Mouse (Mus musculus) splenic B cell, adult 2 months (primary cell): ENCODE measurements around the gene Eif2a.

Experiments used
- DNase-seq: peaks from one replicate; pipeline ENCODE4 v3.0.0-alpha.2; 2011; ENCODE audit warnings: low read depth, low spot score
- H3K27me3 ChIP-seq: 2 replicates; pipeline ENCODE4 v1.6.1; 2012; ENCODE audit warnings: mild to moderate bottlenecking, low read length, moderate library complexity, mixed read lengths; ENCODE audit not compliant: control insufficient read depth, poor library complexity, insufficient read depth, severe bottlenecking
- H3K36me3 ChIP-seq: 2 replicates; pipeline ENCODE4 v1.6.1; 2012; ENCODE audit warnings: mild to moderate bottlenecking, low read length, moderate library complexity, mixed read lengths; ENCODE audit not compliant: control insufficient read depth, poor library complexity, insufficient read depth, severe bottlenecking

The Eif2a gene

DNA sequence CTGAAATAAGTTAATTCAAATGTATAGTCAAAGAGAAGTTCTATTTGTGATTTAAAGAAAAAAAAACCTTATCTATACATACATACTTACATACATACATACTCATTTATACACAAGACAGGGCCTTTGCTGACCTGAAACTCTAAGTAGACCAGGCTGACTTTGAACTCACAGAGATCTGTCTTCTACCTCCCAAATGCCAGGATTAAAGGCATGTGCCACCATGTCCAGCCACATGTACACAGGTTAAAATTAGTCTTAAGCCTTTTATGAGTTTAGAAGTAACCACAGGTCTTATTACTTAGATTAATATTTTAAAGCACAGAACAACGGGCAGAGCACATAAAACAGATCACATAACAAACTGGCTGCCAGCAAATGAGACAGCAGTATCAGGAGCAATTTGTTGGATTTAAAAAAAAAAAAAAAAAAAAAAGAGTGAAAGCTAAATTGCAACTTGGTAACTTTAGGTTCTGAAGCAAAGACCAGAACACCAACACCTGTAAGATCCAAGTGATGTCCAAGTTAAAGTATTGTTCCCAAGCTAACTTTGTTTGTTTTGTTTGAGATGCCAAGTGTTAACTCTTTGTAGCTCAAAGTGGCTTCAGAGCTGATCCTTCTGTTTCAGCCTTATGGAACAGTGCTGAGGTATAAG is 9.5 kb upstream of the Eif2a start:
- Histone ChIP-seq H3K36me3 (peaks cover 6% of the 10 kb centered on the region), H3K27me3 (no peaks in the 10 kb centered on the region)
- peak; percentile 37 for DNase-seq

DNA sequence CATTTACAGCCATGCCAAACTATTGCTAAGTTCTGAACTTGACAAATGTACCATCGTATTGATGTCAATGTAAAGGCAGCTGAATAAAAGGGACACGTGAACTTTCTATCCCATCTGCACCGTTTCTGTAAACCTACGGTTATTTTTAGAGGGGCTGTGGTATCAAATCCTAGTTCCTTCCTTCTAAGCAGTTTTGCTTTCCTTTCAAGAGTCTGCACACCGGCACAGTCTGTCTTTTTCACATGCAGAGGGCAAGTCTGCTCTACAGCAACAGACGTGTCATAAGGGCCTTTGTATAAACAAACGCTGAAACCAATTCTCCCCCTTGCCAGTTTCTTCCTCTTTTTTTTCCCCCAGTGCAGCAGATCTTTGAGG is 9.0 kb upstream of the Eif2a start:
- Histone ChIP-seq H3K27me3 (no peaks in the 10 kb centered on the region), H3K36me3 (peaks cover 9% of the 10 kb centered on the region)
- DNase-seq, result peak; percentile 93

DNA sequence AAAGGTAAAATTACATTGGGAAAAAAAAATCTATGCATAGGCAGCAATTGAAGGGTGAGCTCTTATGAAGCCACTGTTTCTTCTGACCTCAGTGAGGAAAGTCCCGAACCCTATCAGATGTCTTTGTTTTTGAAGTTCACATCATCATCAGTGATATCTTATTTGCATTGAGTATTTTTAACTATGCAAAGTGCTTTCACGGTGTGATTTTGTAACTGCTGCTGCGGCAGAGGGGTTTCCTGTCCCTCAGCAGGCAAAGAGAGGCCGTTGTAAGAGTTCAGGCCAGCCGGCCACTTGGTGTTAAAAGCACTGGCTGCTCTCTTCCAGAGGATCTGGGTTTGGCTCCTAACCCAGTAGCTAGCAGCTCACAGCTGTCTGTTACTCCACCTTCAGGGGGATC is 8.4 kb upstream of the Eif2a start:
- Histone ChIP-seq H3K27me3 (no peaks in the 10 kb centered on the region), H3K36me3 (peaks cover 12% of the 10 kb centered on the region)
- peak; percentile 94 for DNase-seq

DNA sequence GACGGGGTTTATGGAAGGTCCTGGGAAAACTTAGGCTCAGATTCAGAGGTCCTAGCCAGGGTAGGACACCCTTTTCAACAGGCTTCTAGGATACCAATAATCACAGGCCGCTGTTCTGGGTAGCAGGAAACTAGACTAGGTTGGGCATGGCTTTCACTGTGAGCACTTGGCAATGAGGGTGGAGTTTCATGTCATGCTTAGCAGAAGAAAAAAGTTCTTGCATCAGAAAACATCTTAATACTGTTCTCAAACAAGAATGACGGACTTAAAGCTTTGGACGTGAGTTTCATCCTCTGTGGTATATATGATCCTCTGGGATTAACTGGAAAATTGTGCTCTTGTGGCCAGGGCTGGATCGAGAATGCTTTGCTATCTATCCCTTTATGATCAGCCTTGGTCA is 7.8 kb upstream of the Eif2a start:
- DNase-seq, result peak; percentile 79
- Histone ChIP-seq H3K36me3 (peaks cover 13% of the 10 kb centered on the region), H3K27me3 (no peaks in the 10 kb centered on the region)

- peaks cover 22% of the 10 kb centered on the region for H3K36me3 ChIP-seq
- H3K27me3 ChIP-seq, result no peaks in the 10 kb centered on the region
- DNase-seq, result no peak
These were observed 6.7 kb upstream of the Eif2a start for GRCm38 (mm10) chr3:58518962-58519361.

GRCm38 (mm10) chr3:58519536-58519935 is 6.1 kb upstream of the Eif2a start:
- H3K36me3 ChIP-seq, result peaks cover 23% of the 10 kb centered on the region
- DNase-seq, result no peak
- no peaks in the 10 kb centered on the region for H3K27me3 ChIP-seq

- peaks cover 23% of the 10 kb centered on the region for H3K36me3 ChIP-seq
- H3K27me3 ChIP-seq, result no peaks in the 10 kb centered on the region
- peak; percentile 42 for DNase-seq
These were observed 5.3 kb upstream of the Eif2a start for GRCm38 (mm10) chr3:58520286-58520685.

DNA sequence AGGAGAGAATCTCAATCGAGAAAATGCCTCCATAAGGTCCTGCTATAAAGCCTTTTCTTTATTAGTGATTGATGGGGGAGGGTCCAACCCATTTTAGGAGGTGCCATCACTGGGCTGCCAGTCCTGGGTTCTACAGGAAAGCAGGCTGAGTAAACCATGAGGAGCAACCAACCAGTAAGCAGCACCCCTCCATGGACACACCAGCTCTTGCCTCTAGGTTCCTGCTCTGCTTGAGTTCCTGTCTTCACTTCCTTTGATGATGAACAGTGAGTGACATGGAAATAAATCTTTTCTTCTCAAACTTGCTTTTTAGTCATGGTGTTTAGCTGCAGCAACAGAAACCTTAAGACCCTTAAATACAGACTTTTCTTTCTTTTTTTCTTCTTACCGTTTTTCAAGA is 4.3 kb upstream of the Eif2a start:
- peak; percentile 59 for DNase-seq
- H3K36me3 ChIP-seq, result peaks cover 23% of the 10 kb centered on the region
- H3K27me3 ChIP-seq, result no peaks in the 10 kb centered on the region

DNA sequence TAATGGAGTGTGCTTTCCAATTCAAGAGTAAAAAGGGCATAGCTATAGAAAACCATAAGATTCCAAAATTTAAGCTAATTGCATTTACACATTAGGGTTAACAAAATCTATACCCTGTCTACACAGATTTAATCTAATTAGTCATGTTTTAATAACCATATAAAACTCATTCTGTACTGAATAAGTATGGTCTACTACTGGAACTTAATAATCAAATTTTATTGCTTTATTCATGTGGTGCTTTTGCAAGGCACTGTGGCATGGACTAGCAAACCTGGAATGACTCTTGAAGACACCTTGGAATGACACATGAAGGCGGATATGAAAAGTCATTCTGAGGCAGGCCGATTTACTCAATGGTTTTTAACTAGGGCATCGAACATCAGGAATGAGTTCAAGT is 2.2 kb upstream of the Eif2a start:
- Histone ChIP-seq H3K27me3 (no peaks in the 10 kb centered on the region), H3K36me3 (peaks cover 23% of the 10 kb centered on the region)
- DNase-seq, result no peak

GRCm38 (mm10) chr3:58524246-58524645 is 1.4 kb upstream of the Eif2a start:
- no peaks in the 10 kb centered on the region for H3K27me3 ChIP-seq
- no peak for DNase-seq
- H3K36me3 ChIP-seq, result peaks cover 23% of the 10 kb centered on the region

DNA sequence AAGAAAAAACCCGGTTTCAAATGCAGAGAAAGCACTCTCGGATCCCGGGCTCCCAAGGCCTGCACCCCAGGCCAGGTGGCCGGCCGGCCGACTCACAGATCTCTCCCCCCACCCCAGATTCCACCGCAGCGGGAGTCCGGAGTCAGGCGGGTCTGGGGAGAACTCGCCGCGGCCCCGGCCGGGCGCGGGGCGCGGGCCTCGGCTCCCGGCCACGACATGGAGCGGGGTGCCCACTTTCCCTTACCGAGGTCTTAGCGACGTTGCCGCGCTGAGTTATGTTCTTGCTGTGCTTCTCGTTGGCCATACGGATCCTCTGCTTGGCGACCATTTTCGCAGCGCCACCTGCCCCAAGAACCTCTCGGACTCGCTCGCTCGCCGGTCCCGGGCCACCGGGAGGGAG is 455 bp upstream of the Eif2a start:
- Histone ChIP-seq H3K36me3 (peaks cover 20% of the 10 kb centered on the region), H3K27me3 (no peaks in the 10 kb centered on the region)
- DNase-seq, result no peak

DNA sequence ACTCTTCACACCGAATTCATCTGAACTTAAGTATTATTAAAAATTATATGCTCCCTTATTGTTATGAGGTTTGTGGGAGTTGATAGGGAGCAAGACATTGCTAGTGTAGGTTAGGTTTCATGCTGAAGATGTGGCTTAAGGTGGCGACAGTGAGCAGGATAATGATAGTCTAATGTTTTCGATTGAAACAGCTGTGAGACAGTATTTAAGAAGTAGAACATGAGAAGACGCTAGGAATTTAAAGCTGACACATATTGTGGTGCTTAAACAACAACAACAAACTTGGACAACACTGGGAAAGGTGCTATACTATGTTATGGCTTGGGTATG is 752 bp downstream of the Eif2a start:
- DNase-seq, result peak; percentile 39
- Histone ChIP-seq H3K36me3 (peaks cover 15% of the 10 kb centered on the region), H3K27me3 (no peaks in the 10 kb centered on the region)

GRCm38 (mm10) chr3:58536573-58536972 is 11.0 kb downstream of the Eif2a start:
- DNase-seq, result no peak
- Histone ChIP-seq H3K36me3 (peaks cover 8% of the 10 kb centered on the region; the same call in 1 of the 2 replicates), H3K27me3 (no peaks in the 10 kb centered on the region)

DNA sequence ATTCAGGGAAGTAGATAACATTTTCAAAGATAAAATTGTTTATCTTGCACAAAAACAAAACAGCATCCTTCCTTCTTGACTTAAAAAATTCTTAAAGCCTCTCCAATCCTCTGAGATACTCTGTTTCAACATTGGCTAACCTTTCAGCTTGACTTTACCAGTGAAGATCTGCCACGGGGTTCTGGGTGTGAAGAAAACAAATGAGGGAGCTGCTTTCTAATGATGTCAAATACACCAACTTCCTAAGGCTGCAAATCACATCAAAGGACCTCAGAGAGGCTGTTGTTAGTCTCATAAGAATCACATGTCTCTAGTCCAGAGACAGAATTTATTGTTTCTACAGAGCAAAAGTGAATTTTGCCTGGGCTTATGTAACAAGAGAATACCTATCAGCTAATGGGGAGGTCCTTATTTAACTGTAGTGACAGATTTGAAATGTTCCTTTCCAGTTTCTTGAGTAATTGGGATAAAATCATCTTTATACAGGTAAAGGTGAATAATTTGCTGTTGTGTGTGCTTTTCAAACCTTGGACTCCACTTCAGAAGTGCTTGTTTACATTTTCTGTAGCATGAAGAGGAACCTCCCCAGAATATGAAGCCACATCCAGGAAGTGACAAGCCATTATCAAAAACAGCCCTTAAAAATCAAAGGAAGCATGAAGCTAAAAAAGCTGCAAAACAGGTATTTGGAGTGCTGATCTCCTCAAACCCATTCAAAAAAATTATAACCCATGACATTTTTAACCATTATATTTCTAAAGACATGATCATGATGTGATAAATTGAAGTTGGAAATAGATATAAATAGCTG is 26.6 kb downstream of the Eif2a start:
- DNase-seq, result peak; percentile 18
- Histone ChIP-seq H3K36me3 (peaks cover 11% of the 10 kb centered on the region), H3K27me3 (no peaks in the 10 kb centered on the region)

GRCm38 (mm10) chr3:58556649-58557048 is 31.0 kb downstream of the Eif2a start:
- peak; percentile 36 for DNase-seq
- H3K36me3 ChIP-seq, result peaks cover 7% of the 10 kb centered on the region; the same call in 1 of the 2 replicates

More at GRCm38 (mm10) chr3:58556649-58557048, 31.0 kb downstream of the Eif2a start:
- H3K27me3 ChIP-seq, result no peaks in the 10 kb centered on the region
